Comparison of ENCODE assay signal across 17 mouse cellular contexts in genomic region chr9:90265322-90266039, GRCm38 (mm10). TPM values are rescaled to one million over a fixed set of nuclear protein-coding genes. Genes with fewer than 3 reads are reported as not detected.
DNase-seq lines count a peak whose midpoint lies in the region; ATAC-seq lines count a peak whose summit lies in the region.
"Had no signal": no experiment of that assay in that cellular context is flagged by ENCODE, and none has a peak within 500 bp of the region (broad histone marks: within the 10 kb centered on the region; RNA-seq: fewer than 3 reads in every experiment).

No protein-coding gene starts in this region.

- no peak for DNase-seq in embryonic facial prominence, embryonic 10.5 days (ENCODE audit: low spot score)
- no peak for DNase-seq in liver
- peak; percentile 2 for DNase-seq in thymus, postnatal 4 days
- DNase-seq in thymus, postnatal 0 days (ENCODE audit: low spot score), result no peak
- no peak for DNase-seq in retina, embryonic 14.5 days (ENCODE audit: low spot score)
- DNase-seq: cerebellum, adult 9-11 months; gastrocnemius, postnatal 25 days; kidney, postnatal 4 days; right cerebral cortex, postnatal 14 days had no signal

- H3K9ac ChIP-seq in embryonic facial prominence, embryonic 13.5 days, result no peak overlapping the region
- 0 out of 2 replicates have a peak overlapping the region, but pooled peaks have one; percentile 10 for H3K9ac ChIP-seq in liver, embryonic 12.5 days
- H3K9ac ChIP-seq in hindbrain, embryonic 12.5 days, result no peak overlapping the region
- H3K9ac ChIP-seq: lung, embryonic 15.5 days; midbrain, embryonic 15.5 days had no signal

- no peaks in the 10 kb centered on the region for H3K9me3 ChIP-seq in embryonic facial prominence, embryonic 13.5 days
- no peaks in the 10 kb centered on the region for H3K9me3 ChIP-seq in embryonic facial prominence, embryonic 10.5 days
- H3K9me3 ChIP-seq in liver, embryonic 12.5 days (replicated peaks), result no peaks in the 10 kb centered on the region
- H3K9me3 ChIP-seq in hindbrain, embryonic 12.5 days (replicated peaks), result no peaks in the 10 kb centered on the region
- H3K9me3 ChIP-seq: lung, embryonic 15.5 days; midbrain, embryonic 15.5 days had no signal

- peaks cover 10% of the 10 kb centered on the region for H3K36me3 ChIP-seq in embryonic facial prominence, embryonic 13.5 days
- H3K36me3 ChIP-seq in embryonic facial prominence, embryonic 10.5 days (replicated peaks), result no peaks in the 10 kb centered on the region
- H3K36me3 ChIP-seq in liver, embryonic 12.5 days, result peaks cover 48% of the 10 kb centered on the region
- H3K36me3 ChIP-seq in hindbrain, embryonic 12.5 days, result no peaks in the 10 kb centered on the region
- H3K36me3 ChIP-seq: G1E; midbrain, embryonic 15.5 days had no signal

- peak overlapping the region; percentile 16; the same call in 1 of the 2 replicates for H3K4me2 ChIP-seq in embryonic facial prominence, embryonic 13.5 days
- H3K4me2 ChIP-seq in liver, embryonic 12.5 days, result no peak overlapping the region
- H3K4me2 ChIP-seq in hindbrain, embryonic 12.5 days (replicated peaks), result no peak overlapping the region
- H3K4me2 ChIP-seq: lung, embryonic 15.5 days; midbrain, embryonic 15.5 days had no signal

- H3K4me1 ChIP-seq in embryonic facial prominence, embryonic 13.5 days, result peaks cover 55% of the 10 kb centered on the region
- peaks cover 27% of the 10 kb centered on the region for H3K4me1 ChIP-seq in embryonic facial prominence, embryonic 10.5 days
- peaks cover 95% of the 10 kb centered on the region for H3K4me1 ChIP-seq in liver, embryonic 12.5 days
- peaks cover 20% of the 10 kb centered on the region for H3K4me1 ChIP-seq in hindbrain, embryonic 12.5 days

- no peak overlapping the region for H3K4me3 ChIP-seq in embryonic facial prominence, embryonic 13.5 days
- H3K4me3 ChIP-seq in embryonic facial prominence, embryonic 10.5 days, result no peak overlapping the region
- no peak overlapping the region for H3K4me3 ChIP-seq in liver, embryonic 12.5 days
- H3K4me3 ChIP-seq in hindbrain, embryonic 12.5 days, result no peak overlapping the region
- H3K4me3 ChIP-seq: lung, embryonic 15.5 days; midbrain, embryonic 15.5 days had no signal

- no peak for ATAC-seq in embryonic facial prominence, embryonic 13.5 days (ENCODE audit: insufficient number of reproducible peaks, insufficient read depth, low FRiP score, low TSS enrichment, low read depth)
- ATAC-seq in liver, embryonic 12.5 days, result no peak
- no peak for ATAC-seq in hindbrain, embryonic 12.5 days (ENCODE audit: low FRiP score)
- ATAC-seq: CD4-positive, CD25-positive, alpha-beta regulatory T cell, adult 4 months; forebrain, embryonic 14.5 days; midbrain, embryonic 15.5 days had no signal

- peak overlapping the region; percentile 83 for H3K27ac ChIP-seq in embryonic facial prominence, embryonic 13.5 days
- H3K27ac ChIP-seq in embryonic facial prominence, embryonic 10.5 days (replicated peaks), result no peak overlapping the region
- H3K27ac ChIP-seq in liver, embryonic 12.5 days, result peak overlapping the region; percentile 80
- no peak overlapping the region for H3K27ac ChIP-seq in hindbrain, embryonic 12.5 days
- H3K27ac ChIP-seq: lung, embryonic 15.5 days; midbrain, embryonic 15.5 days had no signal

- WGBS in embryonic facial prominence, embryonic 13.5 days, result 75% methylated on average over 5 of the region's 5 CpGs
- whole genome bisulfite sequencing in embryonic facial prominence, embryonic 10.5 days, result 92% methylated on average over 5 of the region's 5 CpGs
- WGBS in liver, embryonic 12.5 days (ENCODE audit: insufficient replicate concordance), result 79% methylated on average over 5 of the region's 5 CpGs
- 91% methylated on average over 5 of the region's 5 CpGs for WGBS in hindbrain, embryonic 12.5 days

- no peaks in the 10 kb centered on the region for H3K27me3 ChIP-seq in embryonic facial prominence, embryonic 13.5 days
- H3K27me3 ChIP-seq in embryonic facial prominence, embryonic 10.5 days (replicated peaks; ENCODE audit: low read depth, poor library complexity, severe bottlenecking), result no peaks in the 10 kb centered on the region
- no peaks in the 10 kb centered on the region for H3K27me3 ChIP-seq in liver, embryonic 12.5 days (replicated peaks)
- H3K27me3 ChIP-seq in hindbrain, embryonic 12.5 days, result no peaks in the 10 kb centered on the region
- H3K27me3 ChIP-seq: lung, embryonic 15.5 days; midbrain, embryonic 15.5 days had no signal

RNA-seq across cellular contexts. Expression of gene Tbc1d2b, which starts 5.1 kb away (rescaled TPM):
- polyA plus RNA-seq in embryonic facial prominence, embryonic 13.5 days (2015; fragmentation: Nextera tagmentation; extraction: Ambion mirVana), result 17.3 and 20.8 TPM in 2 replicates
- 8.3 and 8.8 TPM in 2 replicates for polyA plus RNA-seq in embryonic facial prominence, embryonic 10.5 days (2016; fragmentation: Nextera tagmentation; extraction: Ambion mirVana)
- 11.0 and 12.2 TPM in 2 replicates for polyA plus RNA-seq in liver, embryonic 12.5 days (2016; fragmentation: Nextera tagmentation; extraction: Ambion mirVana)
- 9.7 and 10.4 TPM in 2 replicates for polyA plus RNA-seq in thymus, postnatal 0 days (2015; fragmentation: Nextera tagmentation; extraction: Ambion mirVana)
- 13.2 and 14.6 TPM in 2 replicates for polyA plus RNA-seq in hindbrain, embryonic 12.5 days (2016; fragmentation: Nextera tagmentation; extraction: Ambion mirVana)

Comparison
In these comparisons a context has a peak if more than half of its experiments do, and no peak if none do; other contexts are left out.
1. H3K27ac ChIP-seq: peak in embryonic facial prominence, embryonic 13.5 days (single experiment) and liver, embryonic 12.5 days (single experiment); none in embryonic facial prominence, embryonic 10.5 days (single experiment) and hindbrain, embryonic 12.5 days (single experiment).